Mouse (Mus musculus) liver, postnatal 0 days (tissue): ENCODE measurements around the gene Nfib.

ENCODE experiments used
- CTCF ChIP-seq: sonication (generic); IDR thresholded peaks from 2 replicates; pipeline ENCODE4 v1.5.1; 2016; ENCODE audit warnings: antibody characterized with exemption, low read depth
- EP300 ChIP-seq: IDR thresholded peaks from 2 replicates; pipeline ENCODE4 v1.6.1; 2016; ENCODE audit warnings: antibody characterized with exemption, low read depth, mild to moderate bottlenecking

- TF ChIP-seq CTCF (no peak), EP300 (no peak)
Observed at GRCm38 (mm10) chr4:82470938-82471320, 234.6 kb downstream of the Nfib start.
